Mouse (Mus musculus) erythroblast, adult 5-6 weeks (primary cell): ENCODE results near the gene Dnah10. TPM values are rescaled to one million over a fixed set of nuclear protein-coding genes. Genes with fewer than 3 reads are reported as not detected.

Experiments
- ATAC-seq: replicated peaks from 2 replicates; pipeline ENCODE4 v1.8.0; 2016; ENCODE audit warnings: moderate number of reproducible peaks, mild to moderate bottlenecking, moderate TSS enrichment, inconsistent platforms; ENCODE audit not compliant: poor library complexity, low FRiP score, severe bottlenecking
- total RNA-seq, 2 experiments: library from RNA; stranded (forward) in 1 of 2; stranded (reverse) in 1 of 2; fragments of 150-400 nt in 1 of 2; fragments of 200-764, 138-1000 nt in 1 of 2; gene quantifications; 2 replicates each; pipeline versions ENCODE4 v1.2.3 to v1.2.4; 2015 to 2017; ENCODE audit warnings: low replicate concordance in 2 of 2

The Dnah10 gene
- total RNA-seq, 2 experiments from 2014 or later = under 0.01 TPM; not detected in 1

- ATAC-seq = no peak
Observed at GRCm38 (mm10) chr5:124792112-124792511, 67.2 kb downstream of the Dnah10 start.

- no peak for ATAC-seq
Observed at GRCm38 (mm10) chr5:124809708-124810366, 85.0 kb downstream of the Dnah10 start.

- no peak for ATAC-seq
Observed at GRCm38 (mm10) chr5:124812466-124812865, 87.6 kb downstream of the Dnah10 start.

DNA sequence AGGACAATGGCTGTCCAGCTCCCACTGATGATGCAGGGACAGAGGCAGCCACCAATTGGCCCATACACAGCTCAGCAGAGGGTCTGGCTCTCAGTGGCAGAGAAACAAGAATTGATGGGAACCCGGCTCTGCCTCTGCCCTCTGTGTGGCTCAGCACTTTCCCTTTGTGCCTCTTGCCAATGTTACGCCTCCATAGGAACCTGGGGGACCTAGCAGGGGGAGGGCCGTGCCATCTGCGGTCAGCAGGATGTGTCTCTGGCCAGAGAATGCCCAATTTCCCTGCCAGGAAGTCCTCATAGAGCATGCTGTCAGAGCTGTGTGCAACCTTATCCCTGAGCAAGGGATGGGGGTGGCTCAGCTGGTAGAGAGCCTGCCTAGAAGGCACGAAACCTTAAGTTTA, 89.9 kb downstream of the Dnah10 start:
- ATAC-seq = no peak

DNA sequence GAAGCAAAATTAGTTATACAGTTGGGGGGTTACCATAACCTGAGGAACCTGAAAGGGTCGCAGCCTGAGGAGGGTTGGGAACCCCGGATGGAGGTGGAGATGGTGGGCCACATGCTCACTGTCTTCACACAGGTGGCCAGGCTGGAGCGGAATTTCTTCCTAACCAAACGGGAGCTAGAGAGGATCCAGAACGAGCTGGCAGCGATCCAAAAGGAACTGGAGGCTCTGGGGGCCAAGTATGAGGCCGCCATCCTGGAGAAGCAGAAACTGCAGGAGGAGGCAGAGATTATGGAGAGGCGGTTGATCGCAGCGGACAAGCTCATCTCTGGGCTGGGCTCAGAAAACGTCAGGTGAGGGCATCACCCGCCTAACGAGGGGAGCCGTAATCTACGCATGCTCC, 92.2 kb downstream of the Dnah10 start:
- no peak for ATAC-seq

DNA sequence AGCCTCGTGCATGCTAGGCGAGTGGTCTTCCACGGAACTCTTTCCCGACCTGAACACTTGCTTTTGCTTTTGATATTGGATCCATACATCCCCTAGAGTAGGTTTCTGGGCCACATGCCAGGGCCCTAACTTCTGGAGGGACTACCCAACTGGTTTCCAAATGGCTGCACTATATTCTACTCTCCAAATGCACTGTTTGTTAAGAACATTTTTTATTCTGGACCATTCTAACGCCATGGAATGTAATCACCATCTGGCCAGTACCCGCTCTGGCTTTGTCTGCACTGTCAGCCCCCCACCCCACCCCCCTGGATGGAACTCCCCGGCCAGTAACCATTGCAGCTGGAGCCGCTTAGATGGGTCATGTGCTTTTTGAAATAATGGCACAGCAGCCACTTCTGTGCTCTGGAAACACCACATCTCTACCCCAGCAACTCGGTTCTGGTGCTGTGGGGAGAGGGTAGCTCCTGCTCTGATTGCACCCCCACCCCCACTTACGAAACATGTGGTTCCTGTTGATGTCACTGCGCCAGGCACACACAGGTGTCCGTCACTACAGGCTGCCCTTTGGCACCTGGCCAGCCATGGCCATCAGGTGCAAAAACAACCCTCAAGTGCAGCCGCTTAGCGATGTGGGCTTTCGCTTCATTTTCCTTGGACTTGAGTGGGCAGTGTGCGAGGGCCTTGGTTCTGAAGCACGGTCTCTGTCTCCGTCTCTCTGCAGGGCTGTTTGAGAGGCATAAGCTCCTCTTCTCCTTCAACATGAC, 97.4 kb downstream of the Dnah10 start:
- ATAC-seq = no peak

DNA sequence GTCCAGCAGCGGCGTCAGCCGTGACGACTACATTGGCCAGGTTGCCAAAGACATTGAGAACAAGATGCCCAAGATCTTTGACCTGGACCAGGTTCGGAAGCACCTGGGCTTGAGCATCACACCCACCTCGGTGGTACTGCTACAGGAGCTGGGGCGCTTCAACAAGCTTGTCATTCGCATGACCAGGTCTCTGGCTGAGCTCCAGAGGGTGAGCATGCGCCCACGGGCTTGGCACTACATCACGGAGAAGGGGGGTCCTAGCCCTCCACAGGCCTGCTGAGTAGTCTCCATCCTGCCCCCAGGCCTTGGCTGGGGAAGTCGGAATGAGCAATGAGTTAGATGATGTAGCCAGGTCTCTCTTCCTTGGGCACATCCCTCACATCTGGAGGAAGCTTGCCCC, 105.4 kb downstream of the Dnah10 start:
- ATAC-seq = no peak

DNA sequence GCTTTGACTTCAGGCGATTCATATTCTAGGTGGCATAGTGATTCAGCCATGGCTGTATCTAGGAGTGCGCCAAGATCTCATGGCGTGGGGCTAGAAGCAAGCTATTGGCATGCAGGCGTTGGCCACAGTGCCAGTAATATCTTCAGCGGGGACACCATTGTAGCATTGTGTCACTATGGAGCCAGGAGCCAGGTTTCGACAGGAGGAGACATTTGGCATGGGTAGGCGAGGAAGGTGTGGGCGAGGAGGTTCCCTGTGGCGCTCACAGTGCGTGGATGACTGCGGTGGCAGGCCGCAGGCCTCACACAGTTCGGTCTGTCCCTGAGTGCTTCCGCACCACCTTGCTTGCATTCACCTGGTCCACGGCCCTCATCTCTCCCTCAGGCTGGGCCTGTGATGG, 110.3 kb downstream of the Dnah10 start:
- no peak for ATAC-seq

GRCm38 (mm10) chr5:124836075-124836474, 111.2 kb downstream of the Dnah10 start:
- ATAC-seq = no peak

DNA sequence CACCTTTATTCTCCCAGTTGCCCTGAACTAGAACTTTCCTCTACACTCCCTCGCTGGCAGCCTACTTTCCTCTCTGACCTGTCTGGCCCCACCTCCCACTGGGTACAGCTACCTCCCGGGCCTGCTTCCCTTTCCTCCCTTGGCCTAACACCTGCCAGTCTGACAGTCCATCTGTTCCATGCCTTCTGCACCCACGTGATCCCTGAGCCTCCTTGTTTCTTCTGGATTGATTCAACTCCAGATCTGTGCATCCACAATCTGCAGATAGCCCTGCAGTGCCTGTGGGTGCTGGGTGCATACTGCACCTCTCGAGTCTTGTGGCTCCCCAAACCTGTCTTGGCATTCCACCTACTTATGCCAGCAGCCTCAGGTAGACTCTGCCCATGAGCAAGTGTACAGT, 111.7 kb downstream of the Dnah10 start:
- no peak for ATAC-seq

- no peak for ATAC-seq
Observed at GRCm38 (mm10) chr5:124840202-124840601, 115.3 kb downstream of the Dnah10 start.

- no peak for ATAC-seq
Observed at GRCm38 (mm10) chr5:124840669-124841068, 115.8 kb downstream of the Dnah10 start.

DNA sequence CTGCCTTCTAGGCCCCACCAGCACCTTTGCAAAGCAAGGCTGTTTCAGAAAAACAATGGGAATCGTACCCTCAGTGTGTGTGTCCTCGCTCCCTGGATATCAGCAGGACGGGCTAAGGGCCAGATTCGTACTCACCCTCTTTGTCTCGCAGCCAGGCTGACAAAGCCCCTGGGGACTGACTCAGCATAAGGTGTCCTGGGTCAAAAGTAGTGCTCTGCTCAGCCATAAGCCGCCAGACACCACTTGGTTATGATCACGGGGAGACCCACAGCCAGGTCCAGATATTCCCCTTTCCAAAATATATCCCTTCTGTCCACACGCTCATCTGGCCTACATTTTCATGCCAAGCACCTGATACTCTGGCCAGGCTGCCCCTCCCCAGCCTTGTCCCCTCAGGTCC, 118.5 kb downstream of the Dnah10 start:
- no peak for ATAC-seq

GRCm38 (mm10) chr5:124844929-124845328, 120.0 kb downstream of the Dnah10 start:
- ATAC-seq = no peak

GRCm38 (mm10) chr5:124847014-124847413, 122.1 kb downstream of the Dnah10 start:
- ATAC-seq = no peak

DNA sequence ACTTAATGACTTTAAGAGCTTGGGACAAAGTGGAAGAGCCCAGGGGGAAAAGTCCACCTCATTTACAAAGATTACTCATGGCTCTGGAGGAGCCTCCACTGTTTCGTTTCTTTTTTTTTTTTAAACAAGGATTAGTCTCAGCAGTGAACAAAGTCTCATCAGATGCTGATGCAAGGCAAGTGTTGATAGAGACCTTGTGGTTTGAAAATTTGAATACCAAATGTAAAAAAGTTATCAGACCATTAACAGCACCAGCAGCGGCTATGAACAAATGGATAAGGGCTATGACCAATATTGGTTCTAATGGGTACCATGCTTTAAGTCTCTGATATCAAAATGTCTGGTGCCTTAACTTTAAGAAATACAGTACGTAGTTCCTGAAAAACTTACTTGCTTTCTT, 124.1 kb downstream of the Dnah10 start:
- ATAC-seq = no peak

DNA sequence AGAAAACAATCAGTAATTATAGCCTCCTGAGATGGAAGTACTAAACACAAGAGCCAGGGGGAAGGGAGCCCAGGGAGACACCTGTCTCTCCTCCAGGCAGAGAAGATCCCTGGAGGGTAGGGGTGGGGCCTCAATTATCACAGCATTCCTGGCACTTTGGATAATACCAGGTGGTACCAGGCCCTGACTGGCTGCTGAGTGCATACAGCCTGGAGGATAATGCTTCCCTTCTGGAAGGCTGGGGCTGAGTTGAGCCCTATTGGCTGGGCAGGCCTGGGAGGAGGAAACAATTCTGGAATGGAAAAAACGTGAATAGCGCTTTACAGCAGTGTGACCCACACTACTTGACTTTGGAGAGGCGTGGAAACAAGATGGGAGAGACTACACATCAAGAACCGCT, 126.7 kb downstream of the Dnah10 start:
- ATAC-seq = no peak

DNA sequence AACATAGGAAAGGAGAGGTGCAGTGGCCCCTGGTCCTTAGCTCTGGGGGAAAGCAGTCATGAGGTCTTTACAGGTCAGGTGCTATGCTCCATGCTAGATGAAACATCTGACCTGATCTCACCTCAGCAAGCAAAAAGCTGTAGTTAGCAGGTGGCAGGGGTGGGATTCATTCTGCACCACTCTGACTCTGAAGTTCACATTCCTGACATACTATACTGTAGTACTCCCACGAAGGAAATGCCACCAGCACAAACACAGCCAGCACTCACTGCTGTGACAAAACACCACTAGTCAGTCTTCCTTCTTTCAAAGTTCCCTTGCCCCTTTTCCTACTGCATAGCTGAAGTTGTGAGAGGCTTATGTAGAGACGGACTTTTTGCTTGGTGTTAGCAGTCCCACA, 127.4 kb downstream of the Dnah10 start:
- no peak for ATAC-seq

DNA sequence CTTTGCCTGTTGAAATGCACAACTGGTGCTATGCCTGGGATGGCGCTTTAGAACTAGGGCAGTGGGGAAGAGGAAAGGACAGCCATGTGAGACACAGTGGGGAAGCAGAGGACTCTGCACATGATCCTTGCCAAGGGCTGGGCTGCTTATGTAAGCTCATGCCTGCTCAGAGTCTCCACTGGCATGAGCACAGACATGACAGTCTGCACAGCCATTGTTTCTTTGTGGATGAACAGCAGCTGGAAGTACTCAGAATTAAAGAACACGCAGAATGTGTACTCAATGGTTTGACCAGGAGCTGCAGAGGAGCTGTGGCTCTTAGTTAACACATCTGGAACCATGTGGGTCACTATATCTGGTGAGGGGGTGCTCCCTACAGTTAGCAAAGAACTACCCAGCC, 128.2 kb downstream of the Dnah10 start:
- no peak for ATAC-seq

DNA sequence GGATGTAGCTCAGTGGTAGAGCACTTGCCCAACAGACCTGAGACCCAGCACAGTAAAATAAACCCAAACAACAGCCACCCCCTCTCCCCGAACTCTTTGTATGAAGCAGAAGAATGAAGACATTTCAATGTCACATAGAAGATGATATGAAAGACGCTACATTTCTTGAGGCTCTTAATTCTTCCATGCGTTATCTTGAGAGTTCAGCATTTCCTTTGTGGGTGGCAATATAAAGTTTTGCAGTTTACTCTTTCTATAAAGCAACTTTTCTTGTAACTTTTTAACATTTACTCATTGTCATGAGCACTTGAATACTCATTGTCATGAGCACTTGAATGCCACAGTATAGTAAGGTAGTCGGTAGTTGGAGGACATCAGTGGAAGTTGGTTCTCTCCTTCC, 129.3 kb downstream of the Dnah10 start:
- ATAC-seq = no peak

- no peak for ATAC-seq
Observed at GRCm38 (mm10) chr5:124860013-124860412, 135.1 kb downstream of the Dnah10 start.

GRCm38 (mm10) chr5:124861463-124861862, 136.6 kb downstream of the Dnah10 start:
- no peak for ATAC-seq
